Mouse (Mus musculus) limb, embryonic 12.5 days (tissue): ENCODE measurements around the gene Vps72. TPM values are rescaled to one million over a fixed set of nuclear protein-coding genes. Genes with fewer than 3 reads are reported as not detected.
"Not testable (repeated sequence)": the region's sequence is repeated elsewhere in the genome, so short reads cannot be mapped to it uniquely, and the experiment has no call there.

ENCODE experiments used
- ATAC-seq: fragments of 200-750 bp; cut with Nextera tagmentation; 2 replicates; pipeline ENCODE4 v1.8.0; 2017; ENCODE audit warnings: low read depth, moderate TSS enrichment; ENCODE audit not compliant: insufficient number of reproducible peaks, insufficient read depth, low FRiP score, low TSS enrichment
- H3K27ac ChIP-seq: fragments of 300-500 bp; sonication (generic); 2 replicates; pipeline ENCODE4 v1.5.1; 2016; ENCODE audit warnings: mild to moderate bottlenecking, moderate library complexity
- H3K27me3 ChIP-seq: fragments of 300-500 bp; sonication (generic); 2 replicates; pipeline ENCODE4 v1.6.1; 2016; ENCODE audit warnings: mild to moderate bottlenecking, moderate library complexity
- H3K36me3 ChIP-seq: fragments of 300-500 bp; sonication (generic); 2 replicates; pipeline ENCODE4 v1.6.1; 2016; ENCODE audit warnings: mild to moderate bottlenecking, moderate library complexity
- H3K4me1 ChIP-seq: fragments of 300-500 bp; sonication (generic); replicated peaks from 2 replicates; pipeline ENCODE4 v1.6.1; 2016
- H3K4me2 ChIP-seq: fragments of 300-500 bp; sonication (generic); 2 replicates; pipeline ENCODE4 v1.6.1; 2016; ENCODE audit warnings: mild to moderate bottlenecking, moderate library complexity
- H3K4me3 ChIP-seq: fragments of 300-500 bp; sonication (generic); replicated peaks from 2 replicates; pipeline ENCODE4 v1.5.1; 2016; ENCODE audit warnings: mild to moderate bottlenecking
- H3K9ac ChIP-seq: fragments of 300-500 bp; sonication (generic); replicated peaks from 2 replicates; pipeline ENCODE4 v1.6.1; 2016; ENCODE audit warnings: mild to moderate bottlenecking, moderate library complexity
- H3K9me3 ChIP-seq: fragments of 300-500 bp; sonication (generic); 2 replicates; pipeline ENCODE4 v1.6.1; 2016; ENCODE audit warnings: mild to moderate bottlenecking, moderate library complexity
- WGBS: fragments of 180-500 bp; shearing (Covaris S2); methylation state at CpG from one replicate; pipeline ENCODE4 v1.1.7; 2016; 5-methylcytosine and 5-hydroxymethylcytosine counted together
- polyA plus RNA-seq: library from polyadenylated mRNA; unstranded; fragments of >200 nt; fragmentation: Nextera tagmentation; extraction: Ambion mirVana; gene quantifications from 2 replicates; pipeline ENCODE4 v1.2.1, GENCODE M21; 2016

Vps72 gene
- polyA plus RNA-seq, 1 experiment from 2014 or later, result 241 TPM

DNA sequence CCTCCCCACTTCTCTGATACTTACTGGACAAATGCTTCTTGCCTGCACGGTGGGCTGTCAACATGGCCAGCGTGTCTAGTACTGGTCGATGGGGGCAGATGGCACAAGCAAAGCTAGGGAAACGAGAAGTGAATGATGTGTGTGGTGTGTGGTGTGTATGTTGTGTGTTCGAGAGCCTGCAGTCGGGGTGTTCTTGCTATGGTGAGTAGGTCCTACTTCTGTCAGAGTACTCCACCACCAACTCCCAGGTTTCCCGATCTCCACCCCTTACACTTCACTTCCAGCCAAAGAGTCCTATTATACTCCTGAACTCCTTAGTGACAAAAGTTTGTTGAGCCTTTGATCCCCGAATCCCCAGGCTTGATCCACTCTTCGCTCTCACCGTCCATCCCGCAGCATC is 22.4 kb downstream of the Vps72 start:
- peak overlapping the region; percentile 86 for H3K4me2 ChIP-seq
- peak overlapping the region; percentile 65 for H3K4me3 ChIP-seq
- peak overlapping the region; percentile 75 for H3K9ac ChIP-seq
- no peak for ATAC-seq
- peaks cover 23% of the 10 kb centered on the region for H3K4me1 ChIP-seq
- H3K9me3 ChIP-seq, result 0 out of 2 replicates have a peak, but pooled peaks cover 4% of the 10 kb centered on the region
- 62% methylated on average over 11 of the region's 11 CpGs for WGBS
- H3K27ac ChIP-seq, result peak overlapping the region; percentile 78
- peaks cover 38% of the 10 kb centered on the region for H3K36me3 ChIP-seq
- no peaks in the 10 kb centered on the region for H3K27me3 ChIP-seq

DNA sequence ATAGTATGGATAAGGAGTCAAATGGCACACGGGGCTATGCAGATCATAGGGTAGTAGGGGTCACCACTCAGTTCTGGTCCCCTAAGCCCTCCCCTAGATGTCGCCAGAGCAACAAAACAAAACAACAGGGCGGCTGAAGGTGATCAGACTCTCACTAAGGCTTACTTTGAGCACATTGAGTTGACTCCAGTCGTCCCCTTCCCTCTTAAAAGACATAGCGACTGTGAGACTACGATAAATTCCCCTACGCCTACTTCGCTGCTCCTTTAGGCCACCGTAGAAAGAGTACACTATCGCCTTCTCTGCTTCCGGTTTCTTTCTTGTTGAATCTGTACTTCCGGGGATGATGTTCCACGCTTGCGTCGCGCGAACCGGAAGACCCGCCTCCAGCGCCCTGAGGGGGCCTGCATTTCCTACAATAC is 22.9 kb downstream of the Vps72 start, which contains the start of the genes Scnm1 and Lysmd1:
TSS of gene Scnm1 (minus strand) at position 332 of the 422 bp plus-strand sequence.
TSS of gene Lysmd1 (plus strand) at position 409 of the 422 bp plus-strand sequence.
- Histone ChIP-seq H3K4me2 (peak within 1 kb of the TSS; percentile 86), H3K36me3 (peaks cover 34% of the 10 kb centered on the region), H3K4me3 (peak within 1 kb of the TSS; percentile 65), H3K27ac (peak within 1 kb of the TSS; percentile 78), H3K27me3 (no peaks in the 10 kb centered on the region), H3K4me1 (peaks cover 23% of the 10 kb centered on the region), H3K9me3 (0 out of 2 replicates have a peak, but pooled peaks cover 4% of the 10 kb centered on the region), H3K9ac (peak within 1 kb of the TSS; percentile 75)
- WGBS, result under 1% methylated on average over 20 of the region's 20 CpGs
- peak; percentile 86 for ATAC-seq

DNA sequence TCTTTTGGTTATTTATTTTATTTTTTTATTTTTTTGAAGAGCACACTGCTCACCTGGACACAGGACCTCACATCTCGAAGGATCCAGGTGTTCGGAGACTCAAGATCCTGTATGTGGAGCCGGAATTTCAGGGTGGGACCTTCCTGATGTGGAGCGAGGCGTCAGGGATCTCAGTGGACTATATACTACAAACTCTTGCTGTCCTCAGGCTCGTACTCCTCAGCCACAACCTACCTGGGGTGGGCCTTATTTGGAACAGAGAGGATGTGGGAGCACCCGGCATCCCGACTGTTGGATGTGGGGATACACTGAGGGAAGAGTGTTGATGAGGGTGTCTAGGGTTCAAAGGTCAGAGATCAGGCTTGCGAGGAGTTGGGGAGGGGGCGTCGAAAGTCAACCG is 23.3 kb downstream of the Vps72 start:
- H3K4me2 ChIP-seq, H3K27ac ChIP-seq, H3K9me3 ChIP-seq, H3K27me3 ChIP-seq, H3K9ac ChIP-seq: not testable (repeated sequence)
- Histone ChIP-seq H3K4me3 (peak overlapping the region; percentile 65), H3K4me1 (peaks cover 22% of the 10 kb centered on the region), H3K36me3 (peaks cover 29% of the 10 kb centered on the region)
- WGBS, result no CpG with 5 or more reads among the region's 12 CpGs
- peak; percentile 48 for ATAC-seq

GRCm38 (mm10) chr3:95135023-95135422 is 24.2 kb downstream of the Vps72 start:
- 0 out of 2 replicates have a peak overlapping the region, but pooled peaks have one; percentile 40 for H3K9ac ChIP-seq
- no peak for ATAC-seq
- H3K27me3 ChIP-seq, result no peaks in the 10 kb centered on the region

DNA sequence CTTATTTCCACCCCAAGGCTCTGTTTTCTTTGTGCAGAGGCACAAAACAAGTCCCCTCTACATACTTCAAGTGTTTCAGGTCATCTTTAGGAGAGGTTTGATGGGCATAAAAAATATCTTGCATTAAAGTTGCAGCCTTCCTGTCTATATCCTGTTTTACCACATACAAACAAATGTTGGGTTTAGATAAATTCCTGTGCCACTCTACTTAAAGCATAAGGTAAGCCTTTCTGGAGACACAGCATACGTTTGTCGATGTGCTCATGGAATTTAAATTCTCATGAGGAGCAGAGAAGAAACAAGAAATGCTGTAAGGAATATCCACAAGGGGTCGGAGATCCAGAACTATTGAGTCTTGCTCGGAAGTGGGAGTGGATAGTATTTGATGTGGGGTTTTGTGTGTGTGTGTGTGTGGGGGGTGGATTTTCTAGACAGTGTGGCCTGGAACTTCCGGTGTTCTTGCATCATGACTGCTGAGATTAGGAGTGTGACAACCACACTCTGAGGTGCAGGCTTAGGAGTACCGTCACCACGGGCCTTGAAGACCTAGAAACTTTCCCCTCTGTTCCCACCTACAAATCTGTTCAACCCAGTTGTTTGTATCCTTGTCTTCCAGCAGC is 24.7 kb downstream of the Vps72 start:
- Histone ChIP-seq H3K27ac (no peak overlapping the region), H3K27me3 (no peaks in the 10 kb centered on the region), H3K9ac (no peak overlapping the region), H3K4me2 (peak overlapping the region; percentile 59), H3K36me3 (peaks cover 31% of the 10 kb centered on the region), H3K4me1 (peaks cover 16% of the 10 kb centered on the region), H3K4me3 (peak overlapping the region; percentile 35; the same call in 1 of the 2 replicates), H3K9me3 (0 out of 2 replicates have a peak, but pooled peaks cover 4% of the 10 kb centered on the region)
- 86% methylated on average over 7 of the region's 7 CpGs for WGBS
- no peak for ATAC-seq

More at GRCm38 (mm10) chr3:95135023-95135422, 24.2 kb downstream of the Vps72 start:
- Histone ChIP-seq H3K27ac (no peak overlapping the region), H3K4me3 (peak overlapping the region; percentile 35), H3K4me1 (peaks cover 16% of the 10 kb centered on the region), H3K9me3 (0 out of 2 replicates have a peak, but pooled peaks cover 4% of the 10 kb centered on the region), H3K4me2 (peak overlapping the region; percentile 59), H3K36me3 (peaks cover 30% of the 10 kb centered on the region)
- 28% methylated on average over 6 of the region's 6 CpGs for WGBS

- H3K9me3 ChIP-seq, result 0 out of 2 replicates have a peak, but pooled peaks cover 4% of the 10 kb centered on the region
- H3K27ac ChIP-seq, result no peak overlapping the region
- H3K4me1 ChIP-seq, result peaks cover 16% of the 10 kb centered on the region
- H3K9ac ChIP-seq, result no peak overlapping the region
- no peaks in the 10 kb centered on the region for H3K27me3 ChIP-seq
- H3K36me3 ChIP-seq, result peaks cover 34% of the 10 kb centered on the region
- WGBS, result 91% methylated on average over 3 of the region's 3 CpGs
- ATAC-seq, result no peak
- peak overlapping the region; percentile 59; the same call in 1 of the 2 replicates for H3K4me2 ChIP-seq
- H3K4me3 ChIP-seq, result no peak overlapping the region
These were observed 25.5 kb downstream of the Vps72 start for GRCm38 (mm10) chr3:95136336-95136735.

DNA sequence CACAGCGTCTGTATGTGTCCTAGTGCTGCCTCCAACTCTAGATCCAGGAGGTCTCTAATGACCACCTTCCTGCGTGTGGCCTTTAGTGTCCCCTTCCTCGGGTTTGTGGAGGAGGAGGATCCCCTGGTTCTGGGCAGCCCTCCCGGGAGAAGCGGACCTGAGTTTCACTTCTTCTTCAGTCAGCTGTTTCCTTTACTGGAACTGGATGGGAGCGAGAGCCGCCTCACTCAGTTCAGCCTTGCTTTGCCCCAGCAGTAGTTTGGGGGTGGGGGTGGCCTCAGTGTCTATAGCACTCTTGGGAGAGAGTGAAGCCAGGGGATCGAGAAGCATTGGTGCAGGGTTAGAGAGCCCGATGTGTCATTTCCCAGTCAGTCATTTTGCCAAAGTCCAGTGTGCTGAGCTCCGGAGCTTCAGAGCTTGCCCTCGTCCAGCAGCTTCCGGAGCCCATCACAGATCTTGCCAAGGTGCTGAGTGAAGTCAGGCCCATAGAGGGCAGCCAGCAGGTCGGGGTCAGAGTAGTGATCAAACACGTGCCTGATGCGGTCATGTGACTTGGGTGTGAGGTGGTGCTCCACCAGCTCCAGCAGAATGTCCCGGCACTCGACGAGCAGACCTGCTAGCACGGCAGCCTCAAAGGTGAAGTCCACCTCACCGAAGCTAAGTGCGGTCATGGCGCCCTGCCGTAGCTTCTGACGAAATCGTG is 28.9 kb downstream of the Vps72 start:
- H3K4me1 ChIP-seq, result peaks cover 11% of the 10 kb centered on the region
- ATAC-seq, result no peak
- H3K4me3 ChIP-seq, result no peak overlapping the region
- no peaks in the 10 kb centered on the region for H3K27me3 ChIP-seq
- peaks cover 28% of the 10 kb centered on the region for H3K36me3 ChIP-seq
- no peak overlapping the region for H3K27ac ChIP-seq
- H3K4me2 ChIP-seq, result no peak overlapping the region
- H3K9me3 ChIP-seq, result no peaks in the 10 kb centered on the region
- 68% methylated on average over 25 of the region's 25 CpGs for WGBS
- no peak overlapping the region for H3K9ac ChIP-seq

- Histone ChIP-seq H3K9ac (no peak overlapping the region), H3K4me2 (no peak overlapping the region), H3K9me3 (no peaks in the 10 kb centered on the region), H3K36me3 (peaks cover 28% of the 10 kb centered on the region), H3K27ac (no peak overlapping the region), H3K4me1 (peaks cover 7% of the 10 kb centered on the region), H3K27me3 (no peaks in the 10 kb centered on the region), H3K4me3 (no peak overlapping the region)
- WGBS, result 54% methylated on average over 18 of the region's 18 CpGs
- ATAC-seq, result no peak
These were observed 29.4 kb downstream of the Vps72 start for GRCm38 (mm10) chr3:95140289-95140595.

- no peak for ATAC-seq
- H3K27ac ChIP-seq, result no peak overlapping the region
- H3K9me3 ChIP-seq, result no peaks in the 10 kb centered on the region
- H3K4me2 ChIP-seq, result no peak overlapping the region
- H3K36me3 ChIP-seq, result peaks cover 28% of the 10 kb centered on the region
- H3K27me3 ChIP-seq, result no peaks in the 10 kb centered on the region
- no peak overlapping the region for H3K9ac ChIP-seq
- peaks cover 1% of the 10 kb centered on the region; the same call in 1 of the 2 replicates for H3K4me1 ChIP-seq
- H3K4me3 ChIP-seq, result no peak overlapping the region
- 91% methylated on average over 6 of the region's 6 CpGs for WGBS
These were observed 30.0 kb downstream of the Vps72 start for GRCm38 (mm10) chr3:95140795-95141194.

DNA sequence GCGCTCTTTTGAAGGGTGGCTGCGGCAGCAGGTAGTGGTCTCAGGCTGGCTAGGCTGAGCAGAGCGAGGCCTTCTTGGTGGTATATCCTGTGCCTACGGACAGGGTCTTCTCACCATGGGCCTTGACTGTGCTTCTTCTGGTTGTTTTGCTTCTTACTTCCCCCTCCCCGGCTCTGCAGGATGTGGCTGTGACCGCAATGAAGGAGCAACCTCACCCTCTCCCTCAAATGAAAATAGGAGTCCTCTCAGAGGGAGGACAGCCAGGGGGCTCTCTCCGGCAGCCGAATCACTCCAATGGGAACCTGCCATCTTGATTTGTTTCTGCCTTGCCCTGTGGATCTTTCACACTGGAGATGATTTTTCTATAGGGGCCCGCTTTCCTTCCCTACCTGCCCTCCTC is 30.7 kb downstream of the Vps72 start:
- Histone ChIP-seq H3K27ac (no peak overlapping the region), H3K27me3 (no peaks in the 10 kb centered on the region), H3K9ac (no peak overlapping the region), H3K4me3 (no peak overlapping the region), H3K4me1 (no peaks in the 10 kb centered on the region), H3K36me3 (peaks cover 28% of the 10 kb centered on the region), H3K4me2 (no peak overlapping the region), H3K9me3 (no peaks in the 10 kb centered on the region)
- no peak for ATAC-seq
- WGBS, result 90% methylated on average over 9 of the region's 9 CpGs

DNA sequence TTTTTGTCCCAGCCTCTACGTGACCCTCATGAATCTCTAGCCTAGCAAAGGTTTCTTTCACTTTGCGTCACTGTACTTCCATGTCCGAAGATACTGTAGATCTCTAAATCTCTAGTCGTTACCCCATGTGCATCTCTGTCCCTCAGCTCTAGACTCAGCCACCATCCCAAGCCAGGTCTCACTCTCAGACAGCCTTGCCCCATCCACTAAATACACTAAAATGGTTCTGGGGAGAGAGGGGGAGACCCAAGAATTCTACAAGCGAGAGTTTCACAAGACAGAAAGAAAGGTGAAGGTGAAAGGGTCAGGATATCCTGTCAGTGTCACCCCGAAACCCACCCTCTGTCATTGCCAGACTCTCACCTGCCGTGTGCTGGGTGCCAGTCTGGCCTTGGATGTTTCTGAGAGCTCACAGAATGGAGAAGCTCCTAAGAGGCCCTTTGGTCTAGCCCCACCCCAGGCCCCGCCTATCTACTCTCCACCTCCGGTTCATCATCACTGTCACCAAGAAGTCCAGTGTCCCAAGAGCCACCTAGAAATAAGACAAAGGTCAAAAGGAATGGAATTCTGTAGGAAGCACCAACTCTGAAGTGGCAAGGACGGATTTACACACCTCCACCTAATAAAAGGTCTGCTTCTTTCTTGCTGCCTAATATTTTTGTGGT is 31.3 kb downstream of the Vps72 start, which contains the start of gene Tnfaip8l2:
TSS of gene Tnfaip8l2 (minus strand) at position 409 of the 665 bp plus-strand sequence.
- 85% methylated on average over 10 of the region's 10 CpGs for WGBS
- Histone ChIP-seq H3K4me2 (no peak within 1 kb of the TSS), H3K27me3 (no peaks in the 10 kb centered on the region), H3K9me3 (no peaks in the 10 kb centered on the region), H3K9ac (no peak within 1 kb of the TSS), H3K27ac (no peak within 1 kb of the TSS), H3K36me3 (peaks cover 28% of the 10 kb centered on the region), H3K4me3 (no peak within 1 kb of the TSS), H3K4me1 (no peaks in the 10 kb centered on the region)
- ATAC-seq, result no peak
